Mouse (Mus musculus): Measurements from ENCODE around the gene Tesc.

DNA sequence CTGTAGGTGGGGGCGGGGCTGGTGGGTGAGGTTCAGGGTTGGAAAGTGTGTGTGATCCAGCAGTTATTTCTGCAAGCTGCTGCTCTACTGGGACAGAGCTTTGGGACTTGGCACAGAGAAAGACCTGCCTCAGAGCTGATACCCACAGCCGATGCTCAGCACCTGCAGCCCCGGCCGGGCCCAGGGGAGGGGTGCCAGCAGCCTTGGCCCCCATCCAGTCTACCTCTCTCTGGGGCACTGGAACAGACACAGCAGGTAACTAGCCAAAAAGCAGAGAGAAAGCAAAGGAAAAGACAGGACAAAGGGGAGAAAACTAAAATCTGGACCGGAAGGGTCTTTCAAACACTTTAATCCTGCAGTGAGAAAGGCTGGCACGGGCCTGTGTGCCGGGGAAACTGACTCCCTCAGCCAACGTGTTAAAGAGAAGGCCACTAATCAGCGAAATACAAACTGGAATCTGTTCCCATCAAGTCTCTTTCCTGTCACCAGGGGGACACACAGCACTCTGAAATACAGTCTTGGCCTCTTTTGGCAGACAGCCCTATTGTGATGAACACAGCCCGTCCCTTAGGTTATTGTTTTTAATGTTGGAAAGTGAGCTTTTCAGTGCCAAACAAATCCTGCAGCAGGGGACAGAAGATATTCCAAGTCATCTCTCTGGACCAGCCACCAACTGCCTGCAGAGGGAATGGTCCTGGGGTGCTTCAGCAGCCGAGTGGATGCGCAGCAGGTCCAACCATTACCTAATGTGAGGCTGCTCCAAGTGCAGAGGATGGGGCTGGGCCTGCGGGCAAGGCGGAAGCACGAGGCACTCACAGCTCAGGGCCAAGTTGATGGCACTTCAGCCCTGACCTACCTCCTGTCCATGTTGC is 49.4 kb downstream of the Tesc start:
- TF ChIP-seq CTCF (IDR thresholded peaks at IDR 0.05; ENCODE audit: low read depth) (no peak), EP300 (IDR thresholded peaks at IDR 0.05; ENCODE audit: low read depth) (no peak)

Data from liver, embryonic 14.5 days (tissue).